Mouse (Mus musculus) stomach, embryonic 16.5 days (tissue): ENCODE measurements around the gene Rccd1. TPM values are rescaled to one million over a fixed set of nuclear protein-coding genes. Genes with fewer than 3 reads are reported as not detected.

Experiments
- ATAC-seq: fragments of 200-750 bp; cut with Nextera tagmentation; 2 replicates; pipeline ENCODE4 v1.8.0; 2017; ENCODE audit warnings: moderate number of reproducible peaks, moderate TSS enrichment; ENCODE audit not compliant: insufficient read depth, low FRiP score
- H3K27ac ChIP-seq: fragments of 300-500 bp; sonication (generic); 2 replicates; pipeline ENCODE4 v1.5.1; 2014; ENCODE audit warnings: low read length
- H3K27me3 ChIP-seq: fragments of 300-500 bp; sonication (generic); 2 replicates; pipeline ENCODE4 v1.6.1; 2014; ENCODE audit warnings: low read length, control low read depth, mixed read lengths; ENCODE audit not compliant: control insufficient read depth, insufficient read depth
- H3K36me3 ChIP-seq: fragments of 300-500 bp; sonication (generic); 2 replicates; pipeline ENCODE4 v1.6.1; 2014; ENCODE audit warnings: low read length; ENCODE audit not compliant: control insufficient read depth, insufficient read depth
- H3K4me1 ChIP-seq: fragments of 300-500 bp; sonication (generic); 2 replicates; pipeline ENCODE4 v1.6.1; 2014; ENCODE audit warnings: low read length, control low read depth, mixed read lengths; ENCODE audit not compliant: control insufficient read depth, insufficient read depth
- H3K4me2 ChIP-seq: fragments of 300-500 bp; sonication (generic); 2 replicates; pipeline ENCODE4 v1.6.1; 2014; ENCODE audit warnings: low read depth, low read length, mixed read lengths
- H3K4me3 ChIP-seq: fragments of 300-500 bp; sonication (generic); replicated peaks from 2 replicates; pipeline ENCODE4 v1.5.1; 2014; ENCODE audit warnings: mild to moderate bottlenecking, low read length
- H3K9ac ChIP-seq: fragments of 300-500 bp; sonication (generic); 2 replicates; pipeline ENCODE4 v1.6.1; 2014; ENCODE audit warnings: low read length
- H3K9me3 ChIP-seq: fragments of 300-500 bp; sonication (generic); replicated peaks from 2 replicates; pipeline ENCODE4 v1.6.1; 2016; ENCODE audit warnings: low read length, control low read depth; ENCODE audit not compliant: control insufficient read depth
- WGBS: fragments of 180-500 bp; shearing (Covaris S2); extraction: QIAGEN DNeasy Blood & Tissue Kit; methylation state at CpG from one replicate; pipeline ENCODE4 v1.1.7; 2014; 5-methylcytosine and 5-hydroxymethylcytosine counted together
- polyA plus RNA-seq: library from polyadenylated mRNA; unstranded; fragments of >200 nt; fragmentation: Nextera tagmentation; extraction: Ambion mirVana; gene quantifications from 2 replicates; pipeline ENCODE4 v1.2.1, GENCODE M21; 2015

The Rccd1 gene
- polyA plus RNA-seq, 1 experiment from 2014 or later: 11.7 TPM

DNA sequence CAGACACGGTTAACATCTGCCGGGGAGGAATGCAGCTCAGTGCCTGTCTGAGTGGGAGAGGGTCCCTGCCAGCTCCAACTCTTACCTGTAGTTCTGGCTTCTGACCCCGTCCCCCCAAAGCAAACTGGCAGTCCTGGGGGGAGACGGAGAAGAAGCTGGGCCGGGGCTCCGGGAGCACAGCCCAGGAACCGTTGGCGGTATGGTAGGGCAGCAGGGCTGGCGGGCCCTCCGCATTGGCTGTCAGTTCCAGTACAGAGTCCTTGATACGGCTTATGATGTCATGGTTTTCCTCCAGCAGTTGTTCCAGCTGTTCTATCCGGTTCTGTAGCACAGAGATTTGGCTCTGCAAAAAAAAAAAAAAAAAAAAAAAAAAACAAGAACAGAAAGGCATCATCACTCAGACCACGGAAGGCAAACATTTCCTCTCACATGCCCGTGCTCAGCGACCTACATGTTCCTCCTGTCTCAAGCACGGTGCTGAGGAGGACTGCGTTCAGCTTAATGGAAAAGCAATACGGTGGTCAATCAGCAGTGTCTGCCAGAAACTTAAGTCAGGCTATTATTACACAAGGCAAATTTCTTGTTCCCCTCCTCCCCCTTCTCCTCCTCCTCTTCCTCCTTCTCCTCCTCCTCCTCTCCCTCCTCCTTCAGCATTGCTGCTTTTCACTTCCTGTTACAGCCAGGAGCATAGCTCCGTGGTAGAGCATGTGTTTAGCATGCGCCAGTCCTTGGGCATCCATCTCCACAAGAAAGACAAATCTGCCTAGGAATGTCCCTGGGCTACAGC lies 44.6 kb upstream of the Rccd1 start:
- Histone ChIP-seq H3K27ac (no peak overlapping the region), H3K4me3 (no peak overlapping the region), H3K9ac (peak overlapping the region; percentile 11; the same call in 1 of the 2 replicates), H3K36me3 (peaks cover 16% of the 10 kb centered on the region), H3K4me2 (peak overlapping the region; percentile 73), H3K9me3 (no peaks in the 10 kb centered on the region), H3K4me1 (peaks cover 21% of the 10 kb centered on the region), H3K27me3 (no peaks in the 10 kb centered on the region)
- no peak for ATAC-seq
- 61% methylated on average over 20 of the region's 20 CpGs for WGBS

DNA sequence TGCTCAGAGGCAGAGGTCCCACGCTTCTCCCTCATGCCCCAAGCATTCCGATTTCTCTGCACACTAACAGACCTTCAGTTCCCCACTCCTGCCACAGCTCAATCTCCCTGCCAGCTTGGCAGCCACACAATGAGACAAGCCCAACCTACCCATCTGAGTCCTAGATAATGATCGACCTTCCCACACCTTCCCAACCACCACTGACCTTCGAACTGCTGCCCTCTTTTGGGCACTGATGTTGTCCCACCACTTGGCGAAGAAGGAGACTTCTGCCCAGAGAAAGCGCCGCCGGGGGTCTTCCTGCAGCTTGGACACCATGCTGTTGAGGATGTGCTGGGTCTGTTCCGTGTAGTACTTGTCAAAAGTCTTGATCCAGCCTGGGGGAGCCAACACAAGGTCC lies 43.8 kb upstream of the Rccd1 start:
- peaks cover 21% of the 10 kb centered on the region for H3K4me1 ChIP-seq
- no peak overlapping the region for H3K4me2 ChIP-seq
- WGBS: 87% methylated on average over 9 of the region's 9 CpGs
- H3K27ac ChIP-seq: no peak overlapping the region
- no peaks in the 10 kb centered on the region for H3K27me3 ChIP-seq
- no peak for ATAC-seq
- H3K36me3 ChIP-seq: peaks cover 18% of the 10 kb centered on the region
- no peaks in the 10 kb centered on the region for H3K9me3 ChIP-seq
- H3K4me3 ChIP-seq: no peak overlapping the region
- H3K9ac ChIP-seq: no peak overlapping the region

DNA sequence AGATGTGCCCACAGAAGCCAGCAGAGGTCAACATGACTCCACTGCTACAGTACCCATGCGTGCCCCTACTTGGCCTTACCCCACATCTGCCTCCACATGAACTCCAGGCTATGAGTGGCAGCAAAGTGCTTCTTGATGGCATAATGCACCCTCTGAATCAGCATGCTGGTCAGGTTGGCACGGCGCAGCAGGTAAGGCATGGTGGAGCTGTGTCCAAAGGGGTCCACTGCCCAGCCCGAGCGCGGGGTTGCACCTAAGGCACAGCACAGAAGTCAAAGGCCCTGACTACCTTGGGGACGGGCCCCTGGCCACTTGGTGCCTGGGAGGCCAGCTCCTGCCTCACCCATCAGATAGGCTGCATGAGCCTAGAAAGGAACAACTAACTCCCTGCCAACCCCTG lies 43.0 kb upstream of the Rccd1 start:
- Histone ChIP-seq H3K4me3 (no peak overlapping the region), H3K36me3 (peaks cover 18% of the 10 kb centered on the region), H3K27me3 (no peaks in the 10 kb centered on the region), H3K4me2 (no peak overlapping the region), H3K9me3 (no peaks in the 10 kb centered on the region), H3K9ac (no peak overlapping the region), H3K27ac (no peak overlapping the region), H3K4me1 (peaks cover 21% of the 10 kb centered on the region)
- no peak for ATAC-seq
- 95% methylated on average over 7 of the region's 7 CpGs for WGBS

DNA sequence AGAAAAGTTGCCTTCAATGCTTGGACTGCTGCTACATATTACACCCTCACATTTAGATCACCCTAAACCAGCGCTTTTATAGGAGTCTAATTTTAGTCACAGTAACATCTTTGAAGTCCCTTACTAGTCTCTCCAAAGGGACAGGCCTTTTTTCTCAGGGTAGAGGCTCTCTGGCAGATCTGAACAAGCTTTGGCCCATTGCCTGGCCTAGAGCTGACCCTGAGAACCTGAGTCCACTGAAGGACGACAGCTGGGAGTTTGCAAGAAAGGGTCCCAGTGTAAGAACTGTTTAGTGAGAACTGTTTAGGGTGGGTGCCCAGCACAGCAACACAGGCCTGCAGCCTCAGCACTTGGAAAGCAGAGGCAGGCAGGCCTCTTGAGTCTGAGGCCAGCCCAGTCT lies 41.5 kb upstream of the Rccd1 start:
- no peak overlapping the region for H3K9ac ChIP-seq
- no peak overlapping the region for H3K4me2 ChIP-seq
- H3K4me1 ChIP-seq: peaks cover 21% of the 10 kb centered on the region
- peaks cover 20% of the 10 kb centered on the region for H3K36me3 ChIP-seq
- 66% methylated on average over 2 of the region's 2 CpGs for WGBS
- no peak overlapping the region for H3K27ac ChIP-seq
- H3K27me3 ChIP-seq: no peaks in the 10 kb centered on the region
- no peak overlapping the region for H3K4me3 ChIP-seq
- no peak for ATAC-seq
- H3K9me3 ChIP-seq: no peaks in the 10 kb centered on the region

DNA sequence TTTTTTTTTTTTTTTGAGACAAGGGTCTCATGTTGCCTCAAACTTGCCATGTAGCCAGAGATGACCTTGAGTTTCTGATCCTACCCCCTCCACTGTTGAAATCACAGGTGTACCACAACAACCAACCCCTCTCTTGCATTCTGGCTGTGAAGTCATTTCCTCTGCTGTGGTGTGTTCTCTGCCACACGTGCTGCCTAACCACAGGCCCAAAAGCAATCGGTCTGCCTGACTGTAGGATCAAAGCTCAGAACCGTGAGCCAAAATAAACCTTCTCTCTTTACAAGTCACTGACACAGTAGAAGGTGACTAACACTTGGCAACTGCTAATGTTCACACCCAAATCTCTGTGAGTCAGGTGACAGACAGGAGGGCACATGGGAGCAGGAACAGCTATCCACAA lies 36.2 kb upstream of the Rccd1 start:
- Histone ChIP-seq H3K9ac (no peak overlapping the region), H3K36me3 (peaks cover 14% of the 10 kb centered on the region), H3K4me1 (no peaks in the 10 kb centered on the region), H3K27ac (no peak overlapping the region), H3K4me3 (no peak overlapping the region), H3K4me2 (no peak overlapping the region), H3K27me3 (no peaks in the 10 kb centered on the region), H3K9me3 (no peaks in the 10 kb centered on the region)
- 49% methylated on average over 3 of the region's 3 CpGs for WGBS
- ATAC-seq: no peak

DNA sequence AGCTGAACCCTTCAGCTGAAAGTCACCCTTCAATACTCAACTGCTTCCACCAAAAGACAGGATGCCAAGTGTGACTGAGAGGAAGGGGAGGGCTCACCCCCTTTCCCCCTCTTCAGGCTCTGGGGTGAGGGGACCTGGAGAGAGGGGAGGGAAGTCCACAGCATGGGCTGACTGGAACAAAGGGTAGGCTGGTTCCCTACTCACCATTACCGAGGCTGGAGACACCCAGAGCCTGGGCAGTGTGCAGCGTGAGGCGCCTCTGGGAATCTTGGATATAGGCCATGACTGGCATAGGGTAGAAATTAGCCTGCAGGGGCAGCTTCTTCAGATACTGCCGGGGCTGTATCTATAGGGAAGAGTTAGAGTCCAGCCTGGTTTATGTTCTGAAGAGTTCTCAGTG lies 33.8 kb upstream of the Rccd1 start:
- H3K36me3 ChIP-seq: peaks cover 8% of the 10 kb centered on the region
- no peak overlapping the region for H3K4me3 ChIP-seq
- ATAC-seq: no peak
- H3K9me3 ChIP-seq: no peaks in the 10 kb centered on the region
- no peak overlapping the region for H3K27ac ChIP-seq
- no peaks in the 10 kb centered on the region for H3K4me1 ChIP-seq
- H3K9ac ChIP-seq: no peak overlapping the region
- 84% methylated on average over 4 of the region's 4 CpGs for WGBS
- no peak overlapping the region for H3K4me2 ChIP-seq
- no peaks in the 10 kb centered on the region for H3K27me3 ChIP-seq

DNA sequence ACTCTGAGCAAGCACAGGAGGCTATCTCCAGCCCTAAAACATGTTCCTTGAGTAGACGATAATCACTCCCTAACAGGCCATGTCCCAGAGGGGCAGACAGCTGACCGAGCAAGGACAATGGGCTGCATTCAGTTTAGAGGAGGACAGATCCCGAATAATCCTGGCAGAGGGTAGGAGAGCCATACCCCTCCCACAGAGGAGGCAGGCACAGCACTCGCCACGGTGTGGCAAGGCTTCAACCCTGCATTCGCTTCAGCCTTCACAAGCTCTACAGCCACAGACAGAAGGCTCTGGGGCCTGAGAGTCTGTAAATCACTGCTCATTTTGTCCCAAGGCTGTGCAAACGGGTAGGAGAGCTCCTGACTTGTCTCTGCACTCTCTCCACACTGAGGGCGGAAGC lies 32.9 kb upstream of the Rccd1 start:
- ATAC-seq: no peak
- H3K27ac ChIP-seq: no peak overlapping the region
- 69% methylated on average over 8 of the region's 8 CpGs for WGBS

DNA sequence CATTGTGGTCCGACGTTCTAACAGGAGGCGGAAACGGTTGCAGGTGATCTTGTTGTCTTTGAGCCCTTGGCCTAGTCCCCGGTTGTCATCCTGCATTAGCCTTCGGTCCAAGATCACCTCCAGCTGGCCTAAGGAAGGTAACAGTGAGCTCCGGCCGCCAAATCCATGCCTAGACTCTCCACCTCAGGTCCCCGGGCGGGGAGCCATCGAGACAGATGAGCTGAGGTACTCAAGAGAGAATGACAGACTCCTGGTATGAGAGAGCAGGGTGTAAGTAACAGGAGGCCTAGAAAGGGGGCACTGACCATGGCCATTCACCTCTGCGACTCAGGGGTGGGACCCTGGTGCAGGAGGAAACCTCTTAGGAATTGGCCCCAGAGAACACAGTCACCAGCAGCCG lies 32.1 kb upstream of the Rccd1 start:
- Histone ChIP-seq H3K9ac (no peak overlapping the region), H3K4me3 (no peak overlapping the region), H3K4me1 (no peaks in the 10 kb centered on the region), H3K27me3 (no peaks in the 10 kb centered on the region), H3K9me3 (no peaks in the 10 kb centered on the region), H3K4me2 (no peak overlapping the region), H3K36me3 (peaks cover 8% of the 10 kb centered on the region), H3K27ac (no peak overlapping the region)
- 89% methylated on average over 13 of the region's 13 CpGs for WGBS
- ATAC-seq: no peak

More for the DNA sequence above, 32.9 kb upstream of the Rccd1 start:
- Histone ChIP-seq H3K27me3 (no peaks in the 10 kb centered on the region), H3K4me2 (no peak overlapping the region), H3K4me1 (no peaks in the 10 kb centered on the region), H3K9ac (no peak overlapping the region), H3K9me3 (no peaks in the 10 kb centered on the region), H3K4me3 (no peak overlapping the region), H3K36me3 (peaks cover 8% of the 10 kb centered on the region)

DNA sequence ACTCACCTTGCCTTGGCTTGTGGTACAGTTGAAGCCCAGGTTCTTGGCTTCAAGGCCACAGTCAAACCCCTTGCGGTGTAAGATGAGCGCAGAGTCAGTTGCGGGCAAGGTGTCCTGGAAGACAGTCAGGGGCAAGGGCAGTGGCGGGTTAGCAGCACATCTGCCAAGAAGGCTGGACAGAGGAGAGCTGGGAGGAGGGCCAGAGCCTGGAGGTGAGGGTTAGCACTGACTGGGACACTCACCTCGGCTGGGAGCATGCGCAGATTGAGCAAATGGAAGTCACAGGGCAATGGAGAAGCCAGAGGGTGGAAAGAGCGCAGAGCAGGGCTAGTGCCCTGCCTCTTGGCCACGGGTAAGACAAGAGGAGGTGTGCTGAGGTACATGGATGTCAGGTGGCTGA lies 28.7 kb upstream of the Rccd1 start:
- H3K9me3 ChIP-seq: no peaks in the 10 kb centered on the region
- H3K4me2 ChIP-seq: no peak overlapping the region
- no peaks in the 10 kb centered on the region for H3K27me3 ChIP-seq
- ATAC-seq: no peak
- no peaks in the 10 kb centered on the region; the same call in 1 of the 2 replicates for H3K36me3 ChIP-seq
- H3K4me1 ChIP-seq: no peaks in the 10 kb centered on the region
- H3K27ac ChIP-seq: no peak overlapping the region
- no peak overlapping the region; the same call in 1 of the 2 replicates for H3K9ac ChIP-seq
- 90% methylated on average over 8 of the region's 8 CpGs for WGBS
- H3K4me3 ChIP-seq: no peak overlapping the region
